In genomic region chr7:120878271-120878670, GRCm38 (mm10) we compare ENCODE assay signal across 20 mouse cellular contexts. TPM values are rescaled to one million over a fixed set of nuclear protein-coding genes. Genes with fewer than 3 reads are reported as not detected.
A peak's percentile ranks its signal among the peaks of the same experiment; 100 is the strongest.
DNase-seq lines count a peak whose midpoint lies in the region; ATAC-seq and TF ChIP-seq lines count a peak whose summit lies in the region.
"Had no signal": no experiment of that assay in that cellular context is flagged by ENCODE, and none has a peak within 500 bp of the region (broad histone marks: within the 10 kb centered on the region; RNA-seq: fewer than 3 reads in every experiment).

No protein-coding gene starts in this region.

- H3K27ac ChIP-seq in bone marrow, adult 2 months (ENCODE audit: control insufficient read depth, insufficient read depth, low read depth, low read length, poor library complexity): peak overlapping the region; percentile 30; the same call in 1 of the 2 replicates
- H3K27ac ChIP-seq: midbrain, embryonic 13.5 days had no signal

- TF ChIP-seq CTCF in bone marrow, adult 2 months (IDR thresholded peaks at IDR 0.05; ENCODE audit: control insufficient read depth, insufficient read depth, low read length): no peak

- intact Hi-C loops in left cerebral cortex, postnatal 10 days (cut with DNase I): no loop called here
- intact Hi-C loops in left cerebral cortex, postnatal 36 days (cut with DNase I): no loop called here

- peak; percentile 46 to 52 for DNase-seq in cerebellum, postnatal 25 days
- no peak for DNase-seq in cerebellum, adult 9-11 months
- peak; percentile 36 to 42 for DNase-seq in left cerebral cortex, adult 18-20 months (ENCODE audit: low spot score in 2 of 2)
- DNase-seq in left cerebral cortex, postnatal 10 days (ENCODE audit: extremely low spot score in 1 of 2, low spot score in 2 of 2): no peak
- DNase-seq in left cerebral cortex, postnatal 36 days (ENCODE audit: low spot score in 2 of 2): peak; percentile 31 to 36
- no peak for DNase-seq in embryo, embryonic 10 days (ENCODE audit: low spot score)
- DNase-seq: B cell, adult 2 months; gastrocnemius, postnatal 25 days; heart, postnatal 36 days; kidney, adult 9 months; layer of hippocampus, postnatal 36 days; lung, adult 2 months; lung, postnatal 4 days; thymus, adult 18-20 months had no signal

- TF ChIP-seq POLR2A in bone marrow, adult 2 months (IDR thresholded peaks at IDR 0.05; ENCODE audit: borderline replicate concordance, control insufficient read depth, low read depth, low read length): no peak

- peaks cover 1% of the 10 kb centered on the region; the same call in 1 of the 2 replicates for H3K4me1 ChIP-seq in bone marrow, adult 2 months (ENCODE audit: control insufficient read depth, insufficient read depth, low read length)
- H3K4me1 ChIP-seq: midbrain, embryonic 13.5 days had no signal

- ATAC-seq in erythroid progenitor cell, adult 5-6 weeks (replicated peaks; ENCODE audit: low FRiP score, poor library complexity, severe bottlenecking): no peak
- ATAC-seq: forebrain, embryonic 16.5 days; inflammation-experienced regulatory T-cells, adult 6 months; midbrain, embryonic 13.5 days had no signal

- H3K4me3 ChIP-seq in bone marrow, adult 2 months (replicated peaks; ENCODE audit: control insufficient read depth, low read depth, low read length): peak overlapping the region; percentile 8
- H3K4me3 ChIP-seq: heart, embryonic 12.5 days; midbrain, embryonic 13.5 days had no signal

- WGBS in bone marrow, adult 2 months: 90% methylated on average over 6 of the region's 6 CpGs

RNA-seq across cellular contexts. Expression of gene Eef2k, which starts 35.6 kb away (rescaled TPM):
- 10 to 100 TPM; 29.2 to 30.4 TPM for total RNA-seq in left cerebral cortex, adult 18-20 months (2021)
- 10 to 100 TPM; 45.1 to 46.0 TPM for total RNA-seq in left cerebral cortex, postnatal 10 days (2021)
- polyA plus RNA-seq in bone marrow, adult 2 months (2011; ENCODE audit: insufficient read depth, insufficient read length, low replicate concordance, missing spikeins): 39.2 and 39.8 TPM in 2 replicates
- 10 to 100 TPM; 27.9 to 32.0 TPM for total RNA-seq in left cerebral cortex, postnatal 36 days (2021)
- 35.6 and 62.3 TPM in 2 replicates for total RNA-seq in erythroid progenitor cell, adult 5-6 weeks (2015; ENCODE audit: low replicate concordance)
- total RNA-seq in erythroid progenitor cell, adult 5-6 weeks (2017; ENCODE audit: low replicate concordance): 80.2 and 225 TPM in 2 replicates

RNA-seq across cellular contexts. Expression of gene Polr3e, which starts 39.3 kb away (rescaled TPM):
- 10 to 100 TPM; 27.0 to 27.4 TPM for total RNA-seq in left cerebral cortex, adult 18-20 months (2021)
- 10 to 100 TPM; 34.5 to 34.6 TPM for total RNA-seq in left cerebral cortex, postnatal 10 days (2021)
- polyA plus RNA-seq in bone marrow, adult 2 months (2011; ENCODE audit: insufficient read depth, insufficient read length, low replicate concordance, missing spikeins): 6.5 and 14.2 TPM in 2 replicates
- 10 to 100 TPM; 27.8 to 28.0 TPM for total RNA-seq in left cerebral cortex, postnatal 36 days (2021)
- total RNA-seq in erythroid progenitor cell, adult 5-6 weeks (2015; ENCODE audit: low replicate concordance): 0.42 and 1.4 TPM in 2 replicates
- 2.3 and 3.0 TPM in 2 replicates for total RNA-seq in erythroid progenitor cell, adult 5-6 weeks (2017; ENCODE audit: low replicate concordance)

Comparison
In these comparisons a context has a peak if more than half of its experiments do, and no peak if none do; other contexts are left out.
1. DNase-seq: peak in cerebellum, postnatal 25 days (2 of 2), left cerebral cortex, adult 18-20 months (2 of 2) and left cerebral cortex, postnatal 36 days (2 of 2); none in cerebellum, adult 9-11 months (single experiment), left cerebral cortex, postnatal 10 days (0 of 2) and embryo, embryonic 10 days (single experiment).
2. RNA of gene Polr3e, which starts 39.3 kb away (total RNA-seq): 34.5 to 34.6 TPM in left cerebral cortex, postnatal 10 days, 27.8 to 28.0 TPM in left cerebral cortex, postnatal 36 days and 27.0 to 27.4 TPM in left cerebral cortex, adult 18-20 months; 0.42 to 3.0 TPM in erythroid progenitor cell, adult 5-6 weeks; every median in the first group is over 4 times any median in the second.